Mouse (Mus musculus) c-Kit-negative CD71-positive TER-119-positive erythroid progenitor cells, embryonic 14.5 days (primary cell): ENCODE measurements around the gene Fos.
"Not testable (repeated sequence)": the region's sequence is repeated elsewhere in the genome, so short reads cannot be mapped to it uniquely, and the experiment has no call there.

Experiments used
- DNase-seq: peaks from one replicate; pipeline ENCODE4 v3.0.0-alpha.2; 2013; ENCODE audit warnings: low read depth, low spot score

Fos gene

DNA sequence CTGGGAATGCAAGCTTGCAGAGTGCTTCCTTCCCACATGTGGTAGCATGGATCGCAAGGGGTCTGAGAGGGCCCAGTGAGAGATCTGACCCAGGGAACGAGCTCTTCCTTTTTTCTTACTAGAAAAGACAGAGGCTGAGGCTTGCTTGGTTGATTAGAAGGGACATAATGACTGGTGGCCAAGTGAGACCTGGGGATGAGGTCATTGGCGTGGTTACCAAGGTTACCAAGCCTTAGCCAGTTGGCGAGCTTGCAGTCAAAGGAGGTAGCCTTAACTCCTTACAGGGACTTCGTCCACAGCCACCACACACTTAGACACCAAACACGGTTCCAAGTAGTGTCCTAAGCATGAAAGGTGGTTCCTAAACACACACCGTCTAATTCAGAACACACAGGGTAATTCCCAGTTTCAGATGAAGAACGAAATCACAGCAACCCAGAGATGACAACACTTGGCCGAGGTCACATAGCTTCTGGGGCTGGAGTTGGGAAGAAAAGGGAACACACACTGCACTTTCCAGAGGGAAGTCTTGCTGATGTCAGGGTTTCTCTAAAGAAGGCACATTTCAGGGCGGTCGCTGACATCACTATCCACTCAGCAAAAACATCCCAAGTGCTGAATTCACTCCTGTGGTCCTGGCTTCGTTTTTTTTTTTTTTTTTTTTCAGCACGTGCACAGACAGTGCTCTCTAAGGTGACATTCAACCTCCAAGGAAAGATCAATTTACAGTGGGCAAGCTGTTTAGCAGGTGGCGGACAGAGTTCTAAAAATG lies 49.9 kb downstream of the Fos start:
- DNase-seq, result no peak

DNA sequence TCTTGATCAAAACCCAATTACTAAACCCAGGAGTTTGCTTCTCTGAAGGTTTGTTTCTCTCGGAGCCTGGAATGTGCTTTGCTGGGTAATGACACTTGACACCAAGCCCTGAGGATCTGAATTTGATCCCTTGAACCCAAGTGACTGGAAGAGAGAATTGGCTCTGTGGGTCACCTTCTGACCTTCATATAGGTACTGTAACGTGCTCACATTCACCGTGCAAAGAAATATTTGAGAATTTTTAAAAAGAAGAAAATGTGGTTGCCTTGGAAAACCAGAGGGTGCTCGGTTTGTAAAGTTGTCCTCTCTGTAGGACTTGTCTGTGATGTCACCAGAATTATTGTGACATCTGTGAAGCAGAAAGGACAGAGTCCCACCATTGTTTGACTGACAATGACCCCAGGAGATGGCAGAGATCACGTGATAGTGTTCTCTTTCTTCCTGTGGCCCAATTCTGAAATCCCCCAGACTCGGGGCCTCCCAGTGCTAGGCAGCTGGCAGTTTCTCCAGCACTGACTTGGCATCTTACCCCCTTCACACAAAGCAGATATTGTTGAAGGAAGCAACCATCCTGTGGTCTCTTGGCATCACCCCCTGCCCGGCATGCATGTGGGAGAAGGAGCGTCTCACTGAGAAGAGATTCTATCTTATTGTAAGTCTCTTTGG lies 50.6 kb downstream of the Fos start:
- no peak for DNase-seq

DNA sequence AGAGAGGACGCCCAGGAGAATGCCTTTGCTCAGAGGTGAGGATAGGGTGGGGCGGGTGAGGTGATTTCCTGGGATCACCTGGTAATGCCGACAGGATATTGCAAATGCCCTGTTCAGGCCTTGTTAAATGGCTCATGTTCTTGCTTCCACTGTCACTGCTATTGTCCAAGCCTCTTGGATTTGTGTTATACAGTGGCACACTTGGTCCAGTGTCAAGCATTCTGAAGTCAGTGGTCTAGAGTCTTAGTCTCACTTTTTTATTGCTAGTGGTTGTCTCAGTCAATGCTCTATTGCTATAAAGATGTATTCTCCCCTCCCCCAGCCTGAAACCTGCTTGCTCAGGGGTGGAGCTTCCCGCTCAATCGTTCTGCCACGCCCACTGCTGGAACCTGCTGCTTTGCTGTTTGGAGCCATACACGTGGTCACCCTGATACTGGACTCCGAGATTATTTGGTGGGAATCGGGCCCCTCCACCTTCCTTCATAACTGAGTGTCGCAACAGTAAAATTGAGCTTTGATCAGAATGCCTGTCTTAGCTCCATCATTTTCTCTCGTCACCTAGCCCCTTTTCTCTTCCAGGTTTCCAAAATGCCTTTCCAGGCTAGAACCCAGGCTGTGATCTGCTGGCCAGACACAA lies 51.3 kb downstream of the Fos start:
- not testable (repeated sequence) for DNase-seq
